Mouse (Mus musculus) left cerebral cortex, adult 2 months (tissue): Measurements from ENCODE around the gene 1700034I23Rik. TPM values are rescaled to one million over a fixed set of nuclear protein-coding genes. Genes with fewer than 3 reads are reported as not detected.
A peak's percentile ranks its signal among the peaks of the same experiment; 100 is the strongest.
"Not testable (repeated sequence)": the region's sequence is repeated elsewhere in the genome, so short reads cannot be mapped to it uniquely, and the experiment has no call there.

Source experiments
- DNase-seq, 2 experiments: peaks; one replicate each; pipeline ENCODE4 v3.0.0; 2021 to 2022; ENCODE audit warnings: low spot score in 2 of 2, mixed read lengths in 1 of 2; ENCODE audit errors: extremely low spot score in 1 of 2
- H3K27ac ChIP-seq: fragments of 200-600 bp; 2 replicates; pipeline ENCODE4 v1.8.1; 2022
- H3K4me3 ChIP-seq: fragments of 200-600 bp; 2 replicates; pipeline ENCODE4 v1.8.1; 2022
- CTCF ChIP-seq: fragments of 200-600 bp; IDR thresholded peaks from 2 replicates; pipeline ENCODE4 v1.8.1; 2022; ENCODE audit warnings: antibody characterized with exemption, mild to moderate bottlenecking, moderate library complexity
- intact Hi-C: fragments of 180-260 bp; cut with DNase I; formaldehyde crosslinking; loops from one replicate; pipeline ENCODE4 v1.15.1; 2025
- long read RNA-seq, 2 experiments: library from polyadenylated mRNA; stranded (forward); transcript quantifications; one replicate each; pipeline ENCODE4 v2.0.0; 2021; ENCODE audit warnings: borderline mapping rate in 2 of 2
- total RNA-seq, 2 experiments: library from RNA; stranded (reverse); gene quantifications; 2 replicates each; pipeline ENCODE4 v1.2.3; 2021

1700034I23Rik gene
- not detected for total RNA-seq
- long read RNA-seq, experiment 1, result 0 reads
- long read RNA-seq, experiment 2, result 0 reads

DNA sequence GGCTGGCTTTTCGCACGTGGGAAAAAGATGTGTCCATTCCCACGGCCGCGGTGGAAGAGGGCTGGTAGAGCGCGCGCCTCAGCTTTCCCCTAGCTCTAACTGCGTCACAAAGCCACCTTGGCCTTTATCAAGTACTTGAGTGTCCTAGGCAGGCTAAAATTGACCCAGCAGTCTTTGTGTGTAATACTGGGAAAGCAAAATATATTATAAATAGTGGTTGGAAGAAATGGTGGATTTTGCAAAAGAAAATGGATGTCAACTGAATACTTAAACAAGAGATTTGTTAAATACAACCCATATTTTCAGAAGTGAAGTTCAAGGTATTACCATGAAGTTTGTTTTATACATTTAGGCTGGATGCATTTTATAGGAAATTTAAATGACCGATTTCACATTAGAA, at the start of gene 1700034I23Rik:
Gene 1700034I23Rik (minus strand): TSS at position 101 of the 400 bp plus-strand sequence.
- H3K27ac ChIP-seq, H3K4me3 ChIP-seq, intact Hi-C loops, DNase-seq: not testable (repeated sequence)

- Histone ChIP-seq H3K4me3 (peak overlapping the region; percentile 80), H3K27ac (no peak overlapping the region)
- TF ChIP-seq CTCF, result peak; percentile 51
- no peak for DNase-seq
- intact Hi-C loops, result loop anchor here (5.0 to 10.0 kb wide), 2 partner anchors 131 to 653 kb away; partner anchors contain the start of gene Pgrmc2
Observed at GRCm38 (mm10) chr3:40951365-40951764, 49.0 kb upstream of the 1700034I23Rik start.

DNA sequence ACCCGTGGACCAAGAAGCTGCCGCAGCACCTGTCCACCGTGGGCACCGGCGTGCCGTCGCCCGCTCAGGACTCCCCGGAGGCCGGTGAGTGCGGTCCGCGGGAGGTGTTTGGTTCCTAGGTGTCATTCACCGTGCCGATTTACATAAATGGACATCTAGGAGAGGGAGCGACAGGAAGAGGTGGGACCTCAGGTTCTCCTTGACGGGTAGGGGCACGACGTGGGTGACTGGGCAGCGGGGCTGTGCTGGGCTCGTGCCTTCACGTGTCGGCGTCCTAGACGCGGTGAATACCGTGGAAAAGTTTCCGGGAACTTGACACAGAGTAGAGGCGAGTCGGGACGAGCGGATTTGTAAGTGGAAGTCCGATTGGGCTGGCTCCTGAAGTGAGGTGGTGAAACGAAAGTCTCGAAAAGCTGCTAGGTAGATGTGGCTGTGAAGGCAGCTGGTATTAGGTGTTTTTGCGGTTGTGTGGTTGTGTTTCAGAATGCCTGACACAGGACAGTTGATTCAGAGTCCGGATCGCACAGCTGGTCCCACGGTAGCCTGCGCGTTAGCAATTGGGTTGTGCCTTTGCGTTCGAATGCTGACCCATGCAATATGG, 48.4 kb upstream of the 1700034I23Rik start:
- H3K4me3 ChIP-seq, result peak overlapping the region; percentile 80
- peak; percentile 37 to 44 for DNase-seq
- no peak for TF ChIP-seq CTCF
- no peak overlapping the region for H3K27ac ChIP-seq
- intact Hi-C loops, result loop anchor here (5.0 to 10.0 kb wide), 2 partner anchors 132 to 654 kb away; partner anchors contain the start of gene Pgrmc2

DNA sequence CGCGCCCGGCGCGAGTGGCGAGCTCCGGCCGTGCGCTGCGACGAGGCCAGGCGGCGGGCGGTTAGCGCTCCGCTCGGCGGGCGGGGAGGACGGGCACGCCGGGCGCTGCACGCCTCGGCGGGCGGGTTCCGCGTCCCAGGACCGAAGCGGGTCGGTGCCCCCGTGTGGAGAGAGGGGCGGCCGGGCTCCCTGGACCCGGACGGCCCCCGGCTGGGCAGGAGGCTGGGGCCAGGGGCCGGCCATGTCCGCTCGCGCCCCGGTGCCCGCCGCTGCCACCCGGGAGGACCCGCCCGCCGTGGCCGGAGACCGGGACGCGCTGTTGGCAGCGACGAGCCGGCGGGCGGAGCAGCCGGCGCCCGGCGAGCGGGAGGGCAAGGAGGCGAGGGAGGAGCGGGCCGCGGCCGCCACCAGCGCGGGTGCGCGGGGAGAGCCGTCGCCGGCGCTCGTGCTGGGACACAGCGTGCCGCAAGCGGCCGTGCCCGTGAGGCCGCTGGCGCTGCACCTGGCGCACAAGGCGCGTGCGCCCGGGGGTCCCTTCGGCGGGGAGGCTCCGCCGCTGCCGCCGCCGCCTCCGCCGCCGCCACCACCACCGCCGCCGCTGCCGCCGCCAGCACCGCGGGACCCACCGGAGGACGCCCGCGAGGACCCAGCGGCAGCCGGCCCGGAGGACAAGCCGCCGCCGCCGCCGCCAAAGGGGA, 47.7 kb upstream of the 1700034I23Rik start:
- intact Hi-C loops, result loop anchor here (1.0 to 10.0 kb wide), 3 partner anchors 132 to 655 kb away; partner anchors contain the start of gene Pgrmc2
- Histone ChIP-seq H3K4me3 (peak overlapping the region; percentile 80), H3K27ac (no peak overlapping the region)
- TF ChIP-seq CTCF, result no peak
- peak; percentile 51 to 52 for DNase-seq

- Histone ChIP-seq H3K27ac (0 out of 2 replicates have a peak within 1 kb of the TSS, but pooled peaks have one; percentile 15), H3K4me3 (peak within 1 kb of the TSS; percentile 80)
- TF ChIP-seq CTCF, result no peak
- intact Hi-C loops, result loop anchor here (1.0 kb wide), 1 partner anchor 616 kb away; no protein-coding TSS in a partner anchor
- peak; percentile 99 for DNase-seq
Observed at GRCm38 (mm10) chr3:40949170-40949902, 47.0 kb upstream of the 1700034I23Rik start, which contains the start of gene Larp1b. Gene Larp1b, plus strand, starts transcription at chr3:40949828.

DNA sequence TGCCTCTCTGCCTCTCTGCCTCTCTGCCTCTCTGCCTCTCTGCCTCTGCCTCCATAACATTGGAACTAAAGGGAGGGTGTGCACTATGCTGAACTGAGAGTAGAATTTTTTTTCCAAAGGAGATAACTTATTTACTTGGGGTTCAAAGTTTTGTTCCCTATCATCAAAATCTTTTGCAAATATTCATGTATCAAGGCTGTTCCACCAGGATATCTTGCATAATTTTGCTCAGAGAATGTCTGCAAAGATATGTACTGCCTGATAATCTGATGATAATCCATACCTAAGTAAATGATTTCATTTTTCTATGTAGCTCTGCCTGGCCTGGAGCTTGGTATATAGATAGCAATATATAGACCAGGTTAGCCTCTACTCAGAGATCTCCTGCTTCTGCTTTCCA, 36.7 kb upstream of the 1700034I23Rik start:
- Histone ChIP-seq H3K27ac (no peak overlapping the region), H3K4me3 (no peak overlapping the region)
- TF ChIP-seq CTCF, result no peak
- intact Hi-C loops, result no loop called here
- no peak for DNase-seq

- intact Hi-C loops, result no loop called here
- no peak for DNase-seq
- TF ChIP-seq CTCF, result no peak
- Histone ChIP-seq H3K4me3 (no peak overlapping the region), H3K27ac (no peak overlapping the region)
Observed at GRCm38 (mm10) chr3:40938592-40938991, 36.2 kb upstream of the 1700034I23Rik start.

- intact Hi-C loops, result no loop called here
- no peak for TF ChIP-seq CTCF
- Histone ChIP-seq H3K4me3 (no peak overlapping the region), H3K27ac (no peak overlapping the region)
- no peak for DNase-seq
Observed at GRCm38 (mm10) chr3:40938189-40938588, 35.8 kb upstream of the 1700034I23Rik start.

DNA sequence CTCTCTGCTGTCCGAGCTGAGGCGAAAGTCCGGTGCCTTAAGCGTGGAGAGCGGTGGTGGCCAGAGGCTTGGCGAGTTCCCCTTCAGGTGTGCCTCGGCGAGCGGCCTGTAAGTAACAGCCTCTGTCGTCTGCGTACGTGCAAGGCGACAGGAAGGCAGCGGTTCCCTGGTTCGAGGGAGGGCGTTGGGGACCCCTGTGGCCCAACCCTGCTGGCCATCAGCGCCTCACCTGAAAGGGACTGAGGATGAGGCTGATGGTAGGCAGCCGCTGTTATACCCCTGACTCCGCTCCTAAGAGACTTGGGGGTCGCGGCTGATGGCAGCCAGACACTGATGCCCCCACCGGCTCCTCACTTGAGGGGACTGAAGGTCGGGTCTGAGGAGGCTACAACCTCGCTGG, 8.0 kb downstream of the 1700034I23Rik start:
- peak in 1 of 2 experiments; percentile 18 for DNase-seq
- H3K27ac ChIP-seq, result peak overlapping the region; percentile 74
- peak overlapping the region; percentile 64 for H3K4me3 ChIP-seq
- intact Hi-C loops, result not testable (repeated sequence)

DNA sequence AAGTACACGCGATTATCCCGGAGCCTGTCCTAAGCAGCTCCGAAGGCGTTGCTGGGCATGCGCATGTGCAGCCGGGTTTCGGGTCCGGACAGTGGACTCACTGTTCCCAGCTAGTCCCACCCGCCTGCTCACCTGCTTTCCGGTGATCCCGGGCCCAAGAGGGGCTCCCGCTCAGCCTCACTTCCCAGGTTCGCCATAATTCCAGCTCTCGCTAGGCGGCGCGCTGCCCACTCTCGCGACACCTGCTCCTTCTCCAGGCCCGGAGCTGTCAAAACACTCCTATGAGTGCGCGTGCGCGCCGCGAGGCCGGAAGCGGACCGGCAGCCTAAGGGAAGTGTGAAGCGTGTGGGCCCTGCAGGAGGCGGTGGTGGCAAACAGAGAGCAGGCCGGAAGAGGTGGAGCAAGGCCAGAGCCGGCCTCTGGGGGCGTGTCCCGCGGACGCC, 8.5 kb downstream of the 1700034I23Rik start:
- intact Hi-C loops, result not testable (repeated sequence)
- Histone ChIP-seq H3K4me3 (peak overlapping the region; percentile 64), H3K27ac (peak overlapping the region; percentile 76)
- peak; percentile 48 for TF ChIP-seq CTCF
- DNase-seq, result peak; percentile 96 to 98

DNA sequence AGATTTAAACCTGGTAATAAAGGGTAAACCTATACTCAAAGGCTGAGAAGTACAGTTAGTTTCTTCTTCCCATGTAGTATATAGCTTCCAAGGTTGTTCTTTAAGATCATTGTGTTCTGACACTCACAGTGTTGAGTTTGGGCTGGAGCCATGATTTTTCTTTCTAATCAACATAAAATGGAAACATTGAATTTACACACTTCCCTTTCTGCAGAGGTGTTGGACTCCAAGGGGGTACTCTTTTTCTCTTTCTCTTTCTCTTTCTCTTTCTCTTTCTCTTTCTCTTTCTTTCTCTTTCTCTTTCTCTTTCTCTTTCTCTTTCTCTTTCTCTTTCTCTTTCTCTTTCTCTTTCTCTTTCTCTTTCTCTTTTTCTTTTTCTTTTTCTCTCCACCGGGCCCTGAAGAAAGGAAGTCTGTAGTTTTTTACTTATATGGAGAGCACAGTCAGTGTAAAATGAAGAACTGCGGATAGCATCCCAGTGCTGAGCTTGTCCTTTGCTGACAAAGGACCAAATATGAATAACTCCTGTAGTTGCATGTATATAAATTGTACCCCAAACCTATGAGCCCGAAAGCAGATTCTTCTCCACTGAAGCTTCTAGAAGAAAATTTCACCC, 49.1 kb downstream of the 1700034I23Rik start:
- DNase-seq, intact Hi-C loops, H3K4me3 ChIP-seq, H3K27ac ChIP-seq: not testable (repeated sequence)

Other genes with a start within 250 kb of the 1700034I23Rik start
- gene Slc25a31, start 193.7 kb downstream of the 1700034I23Rik start, total RNA-seq, result not detected
- 100 to 1,000 TPM; 167 to 172 TPM for gene Hspa4l, start 158.0 kb downstream of the 1700034I23Rik start, total RNA-seq
- gene Plk4, start 102.5 kb downstream of the 1700034I23Rik start, total RNA-seq, result 1 to 10 TPM; 3.5 to 4.2 TPM
- 10 to 100 TPM; 16.7 to 18.1 TPM for gene Mfsd8, start 55.7 kb downstream of the 1700034I23Rik start, total RNA-seq
- 10 to 100 TPM; 12.9 to 14.0 TPM for gene Abhd18, start 55.6 kb downstream of the 1700034I23Rik start, total RNA-seq
- gene Larp1b, start 47.3 kb upstream of the 1700034I23Rik start, total RNA-seq, result 10 to 100 TPM; 20.4 to 22.4 TPM
- 10 to 100 TPM; 58.1 to 58.5 TPM for gene Pgrmc2, start 180.5 kb upstream of the 1700034I23Rik start, total RNA-seq